Mouse (Mus musculus) cerebellum, adult 8-10 months (tissue): Measurements from ENCODE around the gene Vwa5a.

Experiments used
- DNase-seq: peaks from one replicate; pipeline ENCODE4 v3.0.0; 2022

Vwa5a gene

DNA sequence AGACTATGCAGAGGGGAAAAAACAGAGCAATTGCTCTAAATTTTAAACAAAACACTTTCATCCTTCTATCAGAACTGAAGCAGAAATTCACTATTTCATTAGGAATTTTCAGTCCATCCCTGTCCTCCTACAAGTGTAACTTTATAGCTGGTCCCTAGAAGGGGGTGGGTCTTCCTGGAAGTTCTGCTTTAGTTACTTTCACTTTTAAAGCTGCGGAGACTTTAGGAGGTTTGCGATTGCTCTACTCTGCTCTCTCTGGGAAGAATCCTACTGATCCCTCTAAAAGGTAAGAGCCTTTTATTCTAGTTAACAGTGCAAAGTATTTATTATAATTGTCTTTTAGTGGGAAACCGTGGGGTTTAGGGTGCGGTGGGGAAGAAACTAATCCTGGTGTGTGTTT lies at the start of gene Vwa5a:
Gene Vwa5a (plus strand): TSS at position 167 of the 400 bp plus-strand sequence.
- no peak for DNase-seq

DNA sequence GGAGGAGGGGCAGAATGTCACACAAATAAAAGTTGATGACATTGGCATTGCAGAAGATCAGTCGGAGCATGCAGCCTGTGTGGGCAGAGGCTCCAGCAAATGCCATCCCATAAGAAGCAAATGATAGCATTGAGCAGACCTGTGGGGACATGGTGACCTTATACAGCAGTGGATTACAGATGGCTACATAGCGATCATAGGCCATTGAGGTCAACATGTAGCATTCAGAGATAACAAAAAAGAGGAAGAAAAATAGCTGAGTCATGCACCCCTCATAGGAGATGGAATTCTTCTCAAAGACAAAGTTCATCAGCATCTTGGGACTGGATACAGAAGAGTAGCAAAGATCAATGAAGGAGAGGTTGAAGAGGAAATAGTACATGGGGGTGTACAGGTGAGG lies 45.2 kb upstream of the Vwa5a start:
- DNase-seq, result no peak

GRCm38 (mm10) chr9:38674501-38674900 lies 43.6 kb upstream of the Vwa5a start, which contains the start of gene Olfr918:
Olfr918 (minus strand) TSS chr9:38674601.
- no peak for DNase-seq

DNA sequence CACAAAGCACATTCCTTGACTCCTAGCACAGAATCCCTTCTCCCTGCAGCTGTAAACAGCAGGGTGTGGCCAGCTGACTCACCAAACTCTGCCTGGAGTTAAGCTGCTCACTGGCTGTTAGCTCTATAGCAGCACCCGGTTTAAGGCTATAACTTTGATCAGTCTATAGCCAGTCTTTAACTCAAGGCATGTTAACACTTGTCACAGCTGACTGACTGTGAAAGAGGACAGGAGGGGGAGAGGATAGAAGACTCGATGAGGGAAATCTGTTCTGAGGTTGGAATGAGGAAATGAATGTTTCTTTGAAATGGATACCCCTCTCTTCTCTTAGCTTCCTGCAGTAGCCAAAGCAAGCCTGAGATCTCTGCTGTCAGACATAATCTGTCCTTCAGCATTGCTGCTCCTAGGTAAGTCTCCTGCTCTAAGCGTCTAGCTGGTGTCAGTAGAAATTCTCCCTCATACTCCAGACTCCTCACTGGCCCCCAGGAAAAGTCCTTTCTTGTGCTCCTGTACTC lies 916 bp downstream of the Vwa5a start:
- DNase-seq, result no peak

GRCm38 (mm10) chr9:38724044-38724443 lies 6.0 kb downstream of the Vwa5a start:
- DNase-seq, result no peak

GRCm38 (mm10) chr9:38728218-38728617 lies 10.2 kb downstream of the Vwa5a start:
- no peak for DNase-seq

- DNase-seq, result no peak
These were observed 23.3 kb downstream of the Vwa5a start for GRCm38 (mm10) chr9:38741408-38741807.

DNA sequence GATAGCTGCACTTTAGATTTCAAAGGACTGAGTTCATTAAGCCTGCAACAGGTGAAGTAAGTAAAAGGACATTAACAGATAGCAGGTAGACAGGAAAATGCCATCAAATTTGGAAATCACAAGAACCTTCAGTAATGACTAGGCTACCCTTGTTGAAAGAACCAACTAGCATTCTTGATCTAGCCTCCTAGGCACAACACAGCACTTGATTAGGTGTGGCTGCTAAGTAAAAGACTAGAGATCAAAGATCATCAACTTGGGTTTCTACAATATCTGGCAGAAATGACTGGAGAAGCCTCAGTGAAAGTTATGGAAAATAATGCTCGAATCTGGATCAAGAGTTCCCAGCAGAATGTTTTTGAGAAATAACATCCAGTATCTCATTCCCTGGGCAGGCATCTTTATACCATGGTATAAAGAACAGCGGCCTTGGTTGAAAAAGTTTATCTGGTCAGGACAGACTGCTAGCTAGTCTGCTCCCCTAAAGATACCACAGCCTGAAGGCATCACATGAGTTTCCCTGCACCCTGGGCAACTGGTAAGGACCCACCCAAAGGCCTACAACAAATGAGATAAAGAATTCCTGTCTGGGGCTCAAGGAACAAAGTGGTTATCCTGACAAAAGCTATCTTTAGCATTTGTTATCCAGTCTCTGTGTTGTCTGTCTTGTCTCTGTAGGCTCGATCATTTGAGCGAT lies 26.7 kb downstream of the Vwa5a start:
- DNase-seq, result no peak

DNA sequence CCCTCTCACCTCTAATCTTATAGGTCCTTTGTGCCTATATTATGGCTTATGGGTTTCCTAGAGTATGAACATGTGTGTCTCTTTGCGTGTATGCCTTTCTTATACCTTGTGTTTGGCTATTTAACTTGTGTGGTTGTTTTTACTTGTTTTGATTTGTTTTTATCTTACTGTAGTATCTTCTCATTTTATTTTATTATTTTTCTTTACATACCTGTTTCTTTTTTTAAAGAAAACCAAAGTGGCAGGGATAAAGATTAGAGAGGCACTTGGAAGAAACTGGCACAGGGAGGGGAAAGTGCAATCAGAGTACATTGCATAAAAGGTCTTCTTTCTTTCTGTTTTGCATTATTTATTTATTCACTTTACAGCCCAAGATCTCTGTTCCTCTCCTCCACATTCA lies 33.9 kb downstream of the Vwa5a start, which contains the start of gene Olfr920:
Gene Olfr920 (plus strand): TSS at position 301 of the 400 bp plus-strand sequence.
- DNase-seq, result no peak

- DNase-seq, result no peak
These were observed 54.7 kb downstream of the Vwa5a start, which contains the start of gene Olfr921 for GRCm38 (mm10) chr9:38772768-38773167. Olfr921 (plus strand) TSS chr9:38773068.

DNA sequence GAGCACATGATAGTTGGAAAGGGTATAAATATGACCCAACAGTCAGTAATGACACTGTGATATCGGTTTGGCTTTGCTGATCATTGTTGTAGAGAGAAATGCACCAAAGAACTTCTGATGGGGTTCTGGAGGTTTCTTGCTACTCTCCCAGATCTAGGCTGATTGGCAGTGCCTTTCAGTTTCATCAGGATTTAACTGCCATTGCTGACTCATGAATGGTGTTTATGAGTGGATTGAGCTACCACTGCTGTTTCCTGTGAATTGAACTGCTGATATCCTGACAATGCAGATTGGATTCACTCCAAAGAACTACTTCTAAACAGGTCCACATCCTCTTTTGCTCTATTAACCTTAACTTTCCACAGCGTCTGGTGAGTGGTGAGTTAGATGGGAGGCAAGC lies 74.6 kb downstream of the Vwa5a start:
- DNase-seq, result no peak
